Mouse (Mus musculus) cortical plate, adult 2 months (tissue): ENCODE results near the gene Cfap161.

Source experiments
- CTCF ChIP-seq: fragments of 200-500 bp; IDR thresholded peaks from 2 replicates; pipeline ENCODE4 v1.5.1; 2011; ENCODE audit warnings: mild to moderate bottlenecking, control low read depth, low read length; ENCODE audit not compliant: insufficient read depth; ENCODE audit errors: extremely low read depth
- POLR2A ChIP-seq: fragments of 200-500 bp; IDR thresholded peaks from 2 replicates; pipeline ENCODE4 v1.6.1; 2011; ENCODE audit warnings: mild to moderate bottlenecking, low read length, control low read depth; ENCODE audit not compliant: insufficient read depth; ENCODE audit errors: extremely low read depth

DNA sequence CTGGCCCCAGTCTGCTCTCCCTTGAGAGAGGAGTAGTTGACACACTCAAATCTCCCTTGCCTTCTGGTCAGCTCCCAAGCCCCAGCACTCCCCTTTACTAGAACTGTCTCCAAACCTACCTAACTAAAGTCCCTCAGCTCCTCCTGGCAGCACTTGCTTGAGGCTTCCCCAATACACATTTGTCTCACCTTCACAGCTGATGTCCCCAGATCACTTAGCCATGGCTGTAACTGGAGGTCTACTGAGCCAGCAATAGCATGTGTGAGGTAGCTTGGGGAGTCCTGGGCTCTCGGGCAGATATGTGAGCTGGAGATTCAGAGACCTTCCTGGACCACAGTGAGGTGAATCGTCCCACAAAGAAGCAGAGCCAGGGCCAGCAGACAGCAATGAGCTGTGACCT lies 16.2 kb downstream of the Cfap161 start:
- TF ChIP-seq CTCF: no peak
- no peak for TF ChIP-seq POLR2A
